Mouse (Mus musculus) limb, embryonic 12.5 days (tissue): ENCODE measurements around the gene Get4. TPM values are rescaled to one million over a fixed set of nuclear protein-coding genes. Genes with fewer than 3 reads are reported as not detected.

ENCODE experiments used
- ATAC-seq: fragments of 200-750 bp; cut with Nextera tagmentation; 2 replicates; pipeline ENCODE4 v1.8.0; 2017; ENCODE audit warnings: low read depth, moderate TSS enrichment; ENCODE audit not compliant: insufficient number of reproducible peaks, insufficient read depth, low FRiP score, low TSS enrichment
- H3K27ac ChIP-seq: fragments of 300-500 bp; sonication (generic); 2 replicates; pipeline ENCODE4 v1.5.1; 2016; ENCODE audit warnings: mild to moderate bottlenecking, moderate library complexity
- H3K27me3 ChIP-seq: fragments of 300-500 bp; sonication (generic); 2 replicates; pipeline ENCODE4 v1.6.1; 2016; ENCODE audit warnings: mild to moderate bottlenecking, moderate library complexity
- H3K36me3 ChIP-seq: fragments of 300-500 bp; sonication (generic); 2 replicates; pipeline ENCODE4 v1.6.1; 2016; ENCODE audit warnings: mild to moderate bottlenecking, moderate library complexity
- H3K4me1 ChIP-seq: fragments of 300-500 bp; sonication (generic); replicated peaks from 2 replicates; pipeline ENCODE4 v1.6.1; 2016
- H3K4me2 ChIP-seq: fragments of 300-500 bp; sonication (generic); 2 replicates; pipeline ENCODE4 v1.6.1; 2016; ENCODE audit warnings: mild to moderate bottlenecking, moderate library complexity
- H3K4me3 ChIP-seq: fragments of 300-500 bp; sonication (generic); replicated peaks from 2 replicates; pipeline ENCODE4 v1.5.1; 2016; ENCODE audit warnings: mild to moderate bottlenecking
- H3K9ac ChIP-seq: fragments of 300-500 bp; sonication (generic); replicated peaks from 2 replicates; pipeline ENCODE4 v1.6.1; 2016; ENCODE audit warnings: mild to moderate bottlenecking, moderate library complexity
- H3K9me3 ChIP-seq: fragments of 300-500 bp; sonication (generic); 2 replicates; pipeline ENCODE4 v1.6.1; 2016; ENCODE audit warnings: mild to moderate bottlenecking, moderate library complexity
- WGBS: fragments of 180-500 bp; shearing (Covaris S2); methylation state at CpG from one replicate; pipeline ENCODE4 v1.1.7; 2016; 5-methylcytosine and 5-hydroxymethylcytosine counted together
- polyA plus RNA-seq: library from polyadenylated mRNA; unstranded; fragments of >200 nt; fragmentation: Nextera tagmentation; extraction: Ambion mirVana; gene quantifications from 2 replicates; pipeline ENCODE4 v1.2.1, GENCODE M21; 2016

The Get4 gene
- polyA plus RNA-seq: 165 and 167 TPM in 2 replicates

GRCm38 (mm10) chr5:139252081-139252909, at the start of gene Get4:
TSS of gene Get4 (plus strand) at chr5:139252324.
- no peaks in the 10 kb centered on the region for H3K9me3 ChIP-seq
- H3K27ac ChIP-seq: peak within 1 kb of the TSS; percentile 91
- H3K4me1 ChIP-seq: peaks cover 19% of the 10 kb centered on the region
- peak; percentile 92 for ATAC-seq
- peaks cover 58% of the 10 kb centered on the region for H3K36me3 ChIP-seq
- no peaks in the 10 kb centered on the region for H3K27me3 ChIP-seq
- H3K9ac ChIP-seq: peak within 1 kb of the TSS; percentile 86
- H3K4me3 ChIP-seq: peak within 1 kb of the TSS; percentile 78
- peak within 1 kb of the TSS; percentile 90 for H3K4me2 ChIP-seq
- under 1% methylated on average over 88 of the region's 90 CpGs for WGBS

- 88% methylated on average over 5 of the region's 5 CpGs for WGBS
- H3K9me3 ChIP-seq: no peaks in the 10 kb centered on the region
- no peaks in the 10 kb centered on the region for H3K27me3 ChIP-seq
- H3K36me3 ChIP-seq: no peaks in the 10 kb centered on the region
- H3K9ac ChIP-seq: no peak overlapping the region
- H3K27ac ChIP-seq: no peak overlapping the region
- no peak overlapping the region for H3K4me2 ChIP-seq
- no peak overlapping the region for H3K4me3 ChIP-seq
- no peak for ATAC-seq
- H3K4me1 ChIP-seq: peaks cover 27% of the 10 kb centered on the region
Observed at GRCm38 (mm10) chr5:139203312-139203711, 48.8 kb upstream of the Get4 start.

- H3K9me3 ChIP-seq: no peaks in the 10 kb centered on the region
- no peaks in the 10 kb centered on the region for H3K27me3 ChIP-seq
- H3K4me3 ChIP-seq: no peak overlapping the region
- 57% methylated on average over 4 of the region's 4 CpGs for WGBS
- peaks cover 23% of the 10 kb centered on the region for H3K36me3 ChIP-seq
- H3K4me1 ChIP-seq: peaks cover 22% of the 10 kb centered on the region
- no peak overlapping the region for H3K27ac ChIP-seq
- no peak for ATAC-seq
- no peak overlapping the region for H3K4me2 ChIP-seq
- no peak overlapping the region for H3K9ac ChIP-seq
Observed at GRCm38 (mm10) chr5:139206081-139206480, 46.0 kb upstream of the Get4 start.

GRCm38 (mm10) chr5:139206525-139206924, 45.6 kb upstream of the Get4 start:
- WGBS: 76% methylated on average over 7 of the region's 7 CpGs
- no peak overlapping the region for H3K4me2 ChIP-seq
- no peak overlapping the region for H3K4me3 ChIP-seq
- ATAC-seq: no peak
- no peaks in the 10 kb centered on the region for H3K9me3 ChIP-seq
- peaks cover 24% of the 10 kb centered on the region for H3K36me3 ChIP-seq
- H3K4me1 ChIP-seq: peaks cover 18% of the 10 kb centered on the region
- H3K27me3 ChIP-seq: no peaks in the 10 kb centered on the region
- H3K27ac ChIP-seq: no peak overlapping the region
- no peak overlapping the region for H3K9ac ChIP-seq

GRCm38 (mm10) chr5:139208183-139208582, 43.9 kb upstream of the Get4 start:
- H3K27me3 ChIP-seq: no peaks in the 10 kb centered on the region
- no peak for ATAC-seq

GRCm38 (mm10) chr5:139208871-139209684, 43.0 kb upstream of the Get4 start:
- H3K9ac ChIP-seq: no peak overlapping the region
- H3K36me3 ChIP-seq: peaks cover 32% of the 10 kb centered on the region
- H3K4me1 ChIP-seq: peaks cover 10% of the 10 kb centered on the region; the same call in 1 of the 2 replicates
- H3K9me3 ChIP-seq: no peaks in the 10 kb centered on the region
- H3K27me3 ChIP-seq: no peaks in the 10 kb centered on the region
- no peak overlapping the region for H3K4me3 ChIP-seq
- no peak for ATAC-seq
- no peak overlapping the region for H3K27ac ChIP-seq
- WGBS: 88% methylated on average over 10 of the region's 10 CpGs
- H3K4me2 ChIP-seq: no peak overlapping the region

More at GRCm38 (mm10) chr5:139208183-139208582, 43.9 kb upstream of the Get4 start:
- Histone ChIP-seq H3K9me3 (no peaks in the 10 kb centered on the region), H3K9ac (no peak overlapping the region), H3K36me3 (peaks cover 32% of the 10 kb centered on the region), H3K27ac (no peak overlapping the region), H3K4me3 (no peak overlapping the region), H3K4me1 (peaks cover 10% of the 10 kb centered on the region; the same call in 1 of the 2 replicates), H3K4me2 (no peak overlapping the region)

- Histone ChIP-seq H3K4me2 (no peak overlapping the region), H3K27me3 (no peaks in the 10 kb centered on the region), H3K9ac (no peak overlapping the region), H3K9me3 (no peaks in the 10 kb centered on the region), H3K27ac (no peak overlapping the region), H3K36me3 (peaks cover 32% of the 10 kb centered on the region), H3K4me1 (peaks cover 10% of the 10 kb centered on the region; the same call in 1 of the 2 replicates), H3K4me3 (no peak overlapping the region)
- ATAC-seq: no peak
- 96% methylated on average over 7 of the region's 7 CpGs for WGBS
Observed at GRCm38 (mm10) chr5:139209685-139210026, 42.5 kb upstream of the Get4 start.

- H3K36me3 ChIP-seq: peaks cover 54% of the 10 kb centered on the region
Observed at GRCm38 (mm10) chr5:139211737-139212385, 40.3 kb upstream of the Get4 start.

GRCm38 (mm10) chr5:139214298-139214697, 37.8 kb upstream of the Get4 start:
- ATAC-seq: no peak
- Histone ChIP-seq H3K9ac (no peak overlapping the region), H3K4me2 (no peak overlapping the region), H3K36me3 (peaks cover 52% of the 10 kb centered on the region), H3K27me3 (no peaks in the 10 kb centered on the region), H3K4me3 (no peak overlapping the region), H3K4me1 (no peaks in the 10 kb centered on the region), H3K27ac (no peak overlapping the region), H3K9me3 (no peaks in the 10 kb centered on the region)

More at GRCm38 (mm10) chr5:139211737-139212385, 40.3 kb upstream of the Get4 start:
- no peak overlapping the region for H3K4me3 ChIP-seq
- no peaks in the 10 kb centered on the region for H3K4me1 ChIP-seq
- H3K4me2 ChIP-seq: no peak overlapping the region
- no peak overlapping the region for H3K9ac ChIP-seq
- no peaks in the 10 kb centered on the region for H3K27me3 ChIP-seq
- H3K27ac ChIP-seq: no peak overlapping the region
- no peak for ATAC-seq
- no peaks in the 10 kb centered on the region for H3K9me3 ChIP-seq
- WGBS: 95% methylated on average over 11 of the region's 11 CpGs

- H3K36me3 ChIP-seq: peaks cover 51% of the 10 kb centered on the region
- WGBS: 96% methylated on average over 5 of the region's 5 CpGs
Observed at GRCm38 (mm10) chr5:139215184-139215583, 36.9 kb upstream of the Get4 start.

GRCm38 (mm10) chr5:139216121-139216520, 36.0 kb upstream of the Get4 start:
- WGBS: 89% methylated on average over 2 of the region's 2 CpGs
- Histone ChIP-seq H3K9me3 (no peaks in the 10 kb centered on the region), H3K9ac (no peak overlapping the region), H3K4me3 (no peak overlapping the region), H3K4me2 (no peak overlapping the region), H3K4me1 (no peaks in the 10 kb centered on the region), H3K27ac (no peak overlapping the region), H3K27me3 (no peaks in the 10 kb centered on the region), H3K36me3 (peaks cover 50% of the 10 kb centered on the region)
- ATAC-seq: no peak

More at GRCm38 (mm10) chr5:139215184-139215583, 36.9 kb upstream of the Get4 start:
- Histone ChIP-seq H3K4me1 (no peaks in the 10 kb centered on the region), H3K4me3 (no peak overlapping the region), H3K27me3 (no peaks in the 10 kb centered on the region), H3K9me3 (no peaks in the 10 kb centered on the region), H3K9ac (no peak overlapping the region), H3K4me2 (no peak overlapping the region), H3K27ac (no peak overlapping the region)
- ATAC-seq: no peak
